Mouse (Mus musculus): Measurements from ENCODE around the gene Krt87. TPM values are rescaled to one million over a fixed set of nuclear protein-coding genes. Genes with fewer than 3 reads are reported as not detected.

The Krt87 gene
- polyA plus RNA-seq, 1 experiment from 2014 or later: 0.32 TPM

DNA sequence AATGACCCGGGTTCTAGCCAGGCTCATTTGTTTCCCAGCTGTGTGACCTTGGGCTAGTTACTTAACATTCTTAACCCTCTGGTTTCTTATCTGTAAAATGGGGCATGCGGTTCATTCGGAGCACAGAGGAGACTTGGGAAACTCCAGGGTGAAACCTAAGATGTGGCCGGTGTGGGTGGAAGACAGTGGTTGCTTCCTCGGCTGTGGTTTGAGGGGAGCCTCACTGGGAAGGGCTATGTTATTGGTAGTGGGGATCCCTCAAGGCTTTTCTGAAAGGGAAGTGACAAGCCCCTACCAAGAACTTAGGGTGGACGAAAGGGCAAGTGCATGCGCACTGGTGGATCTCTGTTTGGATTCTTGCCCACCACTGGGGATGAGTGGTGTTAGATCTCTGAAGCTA lies 54.0 kb downstream of the Krt87 start:
- H3K27me3 ChIP-seq (replicated peaks): no peaks in the 10 kb centered on the region; the same call in 1 of the 2 replicates
- H3K9me3 ChIP-seq: no peaks in the 10 kb centered on the region
- H3K9ac ChIP-seq: no peak overlapping the region
- no peak overlapping the region for H3K4me2 ChIP-seq (replicated peaks)
- no peak overlapping the region for H3K4me3 ChIP-seq
- 81% methylated on average over 7 of the region's 7 CpGs for WGBS
- no peaks in the 10 kb centered on the region for H3K4me1 ChIP-seq
- H3K27ac ChIP-seq: no peak overlapping the region
- ATAC-seq (ENCODE audit: low FRiP score, low read depth): no peak
- no peaks in the 10 kb centered on the region for H3K36me3 ChIP-seq

DNA sequence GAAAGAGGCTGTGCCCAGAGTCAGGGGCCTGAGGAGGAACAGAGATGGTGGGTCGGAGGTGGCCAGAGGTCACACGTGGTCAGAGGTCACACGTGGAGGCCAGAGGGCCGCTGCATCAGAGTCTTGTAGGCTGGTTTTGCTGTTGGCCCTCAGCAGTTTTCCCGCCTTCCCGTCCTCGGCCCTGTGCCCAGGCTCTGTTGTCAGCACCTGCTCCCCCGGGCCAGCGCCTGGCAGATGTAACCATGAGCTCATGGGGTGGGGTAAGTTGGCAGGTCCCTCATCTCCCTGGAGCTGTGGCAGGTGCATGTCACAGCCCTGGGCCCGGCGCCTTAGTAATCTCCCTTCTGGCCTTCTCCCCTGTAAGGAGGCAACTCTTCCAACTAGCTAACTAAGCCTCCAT lies 55.8 kb downstream of the Krt87 start:
- H3K27me3 ChIP-seq (replicated peaks): no peaks in the 10 kb centered on the region; the same call in 1 of the 2 replicates
- H3K9me3 ChIP-seq: no peaks in the 10 kb centered on the region
- WGBS: 81% methylated on average over 11 of the region's 11 CpGs
- no peak overlapping the region for H3K4me3 ChIP-seq
- H3K9ac ChIP-seq: no peak overlapping the region
- no peak for ATAC-seq (ENCODE audit: low FRiP score, low read depth)
- no peak overlapping the region for H3K4me2 ChIP-seq (replicated peaks)
- no peaks in the 10 kb centered on the region for H3K4me1 ChIP-seq
- no peak overlapping the region for H3K27ac ChIP-seq
- H3K36me3 ChIP-seq: no peaks in the 10 kb centered on the region

DNA sequence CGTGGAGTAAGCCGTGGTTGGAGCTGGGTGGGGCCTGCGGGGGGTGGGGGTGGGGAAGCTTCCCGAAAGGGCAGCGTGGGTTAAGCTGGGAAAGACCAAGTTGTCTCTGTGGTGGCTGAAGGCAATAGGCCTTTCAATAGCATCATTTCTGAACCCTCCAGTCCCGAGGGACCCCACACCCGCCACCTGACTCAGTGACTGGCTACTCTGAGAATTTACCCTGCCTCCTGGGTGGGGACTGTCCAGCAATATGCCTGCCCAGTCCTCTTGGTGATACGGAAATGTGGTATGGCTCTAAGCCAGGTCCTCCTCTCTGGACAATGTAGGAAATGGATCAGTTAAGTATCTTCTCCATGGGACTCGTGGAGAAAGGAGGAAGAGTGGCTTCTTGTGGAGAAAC lies 56.8 kb downstream of the Krt87 start:
- no peaks in the 10 kb centered on the region; the same call in 1 of the 2 replicates for H3K27me3 ChIP-seq (replicated peaks)
- H3K9ac ChIP-seq: no peak overlapping the region
- no peak overlapping the region for H3K4me3 ChIP-seq
- H3K9me3 ChIP-seq: no peaks in the 10 kb centered on the region
- ATAC-seq (ENCODE audit: low FRiP score, low read depth): no peak
- H3K36me3 ChIP-seq: no peaks in the 10 kb centered on the region
- no peaks in the 10 kb centered on the region for H3K4me1 ChIP-seq
- H3K27ac ChIP-seq: no peak overlapping the region
- WGBS: 74% methylated on average over 9 of the region's 9 CpGs
- no peak overlapping the region for H3K4me2 ChIP-seq (replicated peaks)

Other genes starting within 250 kb of the Krt87 start
- gene Grasp, start 214.6 kb downstream of the Krt87 start, polyA plus RNA-seq (2016; fragmentation: Nextera tagmentation; extraction: Ambion mirVana): 9.2 and 13.8 TPM in 2 replicates
- 6.8 and 7.5 TPM in 2 replicates for gene Nr4a1, start 184.5 kb downstream of the Krt87 start, polyA plus RNA-seq (2016; fragmentation: Nextera tagmentation; extraction: Ambion mirVana)
- gene Atg101, start 154.5 kb downstream of the Krt87 start, polyA plus RNA-seq (2016; fragmentation: Nextera tagmentation; extraction: Ambion mirVana): 74.0 and 80.4 TPM in 2 replicates
- gene 6030408B16Rik, start 145.6 kb downstream of the Krt87 start, polyA plus RNA-seq (2016; fragmentation: Nextera tagmentation; extraction: Ambion mirVana): 0.13 and 0.23 TPM in 2 replicates
- 0.08 TPM in 1 of 2 replicates, not detected in the other for gene Krt80, start 68.6 kb downstream of the Krt87 start, polyA plus RNA-seq (2016; fragmentation: Nextera tagmentation; extraction: Ambion mirVana)
- 4.8 and 6.4 TPM in 2 replicates for gene Krt7, start 27.8 kb downstream of the Krt87 start, polyA plus RNA-seq (2016; fragmentation: Nextera tagmentation; extraction: Ambion mirVana)
- not detected in 2 replicates for gene Krt88, start 8.9 kb upstream of the Krt87 start, polyA plus RNA-seq (2016; fragmentation: Nextera tagmentation; extraction: Ambion mirVana)
- not detected in 2 replicates for gene Krt81, start 24.9 kb upstream of the Krt87 start, polyA plus RNA-seq (2016; fragmentation: Nextera tagmentation; extraction: Ambion mirVana)
- gene Krt86, start 34.7 kb upstream of the Krt87 start, polyA plus RNA-seq (2016; fragmentation: Nextera tagmentation; extraction: Ambion mirVana): not detected in 2 replicates
- gene Krt83, start 52.7 kb upstream of the Krt87 start, polyA plus RNA-seq (2016; fragmentation: Nextera tagmentation; extraction: Ambion mirVana): not detected in 2 replicates
- gene Gm49425, start 78.5 kb upstream of the Krt87 start, polyA plus RNA-seq (2016; fragmentation: Nextera tagmentation; extraction: Ambion mirVana): not detected in 2 replicates
- gene Krt84, start 94.0 kb upstream of the Krt87 start, polyA plus RNA-seq (2016; fragmentation: Nextera tagmentation; extraction: Ambion mirVana): not detected in 2 replicates
- gene Krt82, start 111.9 kb upstream of the Krt87 start, polyA plus RNA-seq (2016; fragmentation: Nextera tagmentation; extraction: Ambion mirVana): not detected in 2 replicates
- 0.28 and 0.58 TPM in 2 replicates for gene Krt90, start 124.1 kb upstream of the Krt87 start, polyA plus RNA-seq (2016; fragmentation: Nextera tagmentation; extraction: Ambion mirVana)
- gene Krt75, start 135.1 kb upstream of the Krt87 start, polyA plus RNA-seq (2016; fragmentation: Nextera tagmentation; extraction: Ambion mirVana): not detected in 2 replicates
- not detected in 2 replicates for gene Gm5414, start 189.4 kb upstream of the Krt87 start, polyA plus RNA-seq (2016; fragmentation: Nextera tagmentation; extraction: Ambion mirVana)
- gene Gm5478, start 208.6 kb upstream of the Krt87 start, polyA plus RNA-seq (2016; fragmentation: Nextera tagmentation; extraction: Ambion mirVana): not detected in 2 replicates
- gene Krt6b, start 241.5 kb upstream of the Krt87 start, polyA plus RNA-seq (2016; fragmentation: Nextera tagmentation; extraction: Ambion mirVana): not detected in 2 replicates